Mouse (Mus musculus) lung, embryonic 15.5 days (tissue): ENCODE measurements around the gene Gm21987. TPM values are rescaled to one million over a fixed set of nuclear protein-coding genes. Genes with fewer than 3 reads are reported as not detected.
A peak's percentile ranks its signal among the peaks of the same experiment; 100 is the strongest.
"Not testable (repeated sequence)": the region's sequence is repeated elsewhere in the genome, so short reads cannot be mapped to it uniquely, and the experiment has no call there.

Experiments
- ATAC-seq: fragments of 200-750 bp; cut with Nextera tagmentation; 2 replicates; pipeline ENCODE4 v1.8.0; 2017; ENCODE audit warnings: moderate number of reproducible peaks, borderline replicate concordance; ENCODE audit not compliant: low FRiP score, low TSS enrichment; ENCODE audit errors: extremely low read depth
- H3K27ac ChIP-seq: fragments of 300-500 bp; sonication (generic); 2 replicates; pipeline ENCODE4 v1.5.1; 2015; ENCODE audit warnings: moderate library complexity, mild to moderate bottlenecking, inconsistent platforms
- H3K27me3 ChIP-seq: fragments of 300-500 bp; sonication (generic); 2 replicates; pipeline ENCODE4 v1.6.1; 2015; ENCODE audit warnings: inconsistent platforms
- H3K36me3 ChIP-seq: fragments of 300-500 bp; sonication (generic); 2 replicates; pipeline ENCODE4 v1.6.1; 2015; ENCODE audit warnings: inconsistent platforms
- H3K4me1 ChIP-seq: fragments of 300-500 bp; sonication (generic); 2 replicates; pipeline ENCODE4 v1.6.1; 2015; ENCODE audit warnings: inconsistent platforms
- H3K4me2 ChIP-seq: fragments of 300-500 bp; sonication (generic); 2 replicates; pipeline ENCODE4 v1.6.1; 2015; ENCODE audit warnings: inconsistent platforms, mild to moderate bottlenecking, moderate library complexity
- H3K4me3 ChIP-seq: fragments of 300-500 bp; sonication (generic); 2 replicates; pipeline ENCODE4 v1.5.1; 2015; ENCODE audit warnings: mild to moderate bottlenecking, inconsistent platforms
- H3K9ac ChIP-seq: fragments of 300-500 bp; sonication (generic); 2 replicates; pipeline ENCODE4 v1.6.1; 2015; ENCODE audit warnings: inconsistent platforms
- H3K9me3 ChIP-seq: fragments of 300-500 bp; sonication (generic); 2 replicates; pipeline ENCODE4 v1.6.1; 2016; ENCODE audit warnings: inconsistent platforms
- WGBS: fragments of 180-500 bp; shearing (Covaris S2); methylation state at CpG from one replicate; pipeline ENCODE4 v1.1.7; 2015; 5-methylcytosine and 5-hydroxymethylcytosine counted together
- polyA plus RNA-seq: library from polyadenylated mRNA; unstranded; fragments of >200 nt; fragmentation: Nextera tagmentation; extraction: Ambion mirVana; gene quantifications from 2 replicates; pipeline ENCODE4 v1.2.1, GENCODE M21; 2015

Gm21987 gene
- polyA plus RNA-seq, 1 experiment from 2014 or later, result not detected

GRCm38 (mm10) chr16:38324311-38324710, 22.5 kb upstream of the Gm21987 start:
- Histone ChIP-seq H3K4me1 (no peaks in the 10 kb centered on the region), H3K4me3 (no peak overlapping the region), H3K27ac (no peak overlapping the region), H3K4me2 (no peak overlapping the region), H3K36me3 (no peaks in the 10 kb centered on the region), H3K27me3 (no peaks in the 10 kb centered on the region), H3K9me3 (no peaks in the 10 kb centered on the region), H3K9ac (no peak overlapping the region)
- 88% methylated on average over 15 of the region's 15 CpGs for WGBS
- no peak for ATAC-seq

DNA sequence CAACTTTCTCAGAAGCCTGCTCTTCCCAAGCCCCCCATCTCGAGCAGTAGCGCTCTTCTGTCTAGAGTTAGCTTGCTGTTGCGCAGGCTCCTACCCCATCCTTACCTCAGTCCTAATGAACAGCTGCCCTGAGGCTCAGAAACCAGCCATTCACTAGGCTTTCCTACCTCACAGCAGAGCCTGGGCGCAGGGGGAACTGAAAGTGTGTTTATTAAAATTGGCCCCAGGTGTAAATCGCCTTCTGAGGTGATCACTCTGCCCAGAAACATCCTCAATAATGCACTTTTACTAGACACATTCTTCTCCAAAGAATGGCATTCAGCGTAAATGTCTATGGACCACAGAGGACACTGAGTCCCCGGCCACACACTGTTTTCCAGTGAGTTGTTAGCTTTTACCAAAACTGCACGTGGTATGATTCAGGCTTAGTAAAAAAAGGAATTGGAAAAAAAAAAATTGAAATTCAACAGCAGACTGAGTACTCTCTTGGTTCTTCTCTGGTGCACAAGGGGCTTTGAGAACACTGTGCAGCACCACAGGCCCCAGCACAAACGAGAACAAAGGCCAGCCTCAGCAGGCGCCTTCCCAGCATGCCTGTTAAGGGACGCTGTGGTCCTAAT, 20.0 kb upstream of the Gm21987 start:
- H3K27me3 ChIP-seq, result no peaks in the 10 kb centered on the region
- H3K4me1 ChIP-seq, result no peaks in the 10 kb centered on the region
- no peaks in the 10 kb centered on the region for H3K9me3 ChIP-seq
- no peak overlapping the region for H3K27ac ChIP-seq
- H3K36me3 ChIP-seq, result no peaks in the 10 kb centered on the region
- no peak overlapping the region for H3K9ac ChIP-seq
- H3K4me2 ChIP-seq, result no peak overlapping the region
- H3K4me3 ChIP-seq, result no peak overlapping the region
- WGBS, result 84% methylated on average over 11 of the region's 11 CpGs
- no peak for ATAC-seq

GRCm38 (mm10) chr16:38329340-38329739, 17.5 kb upstream of the Gm21987 start:
- Histone ChIP-seq H3K9me3 (no peaks in the 10 kb centered on the region), H3K9ac (no peak overlapping the region), H3K36me3 (no peaks in the 10 kb centered on the region), H3K4me3 (no peak overlapping the region), H3K27ac (no peak overlapping the region), H3K4me1 (no peaks in the 10 kb centered on the region), H3K27me3 (no peaks in the 10 kb centered on the region), H3K4me2 (no peak overlapping the region)
- WGBS, result 71% methylated on average over 3 of the region's 3 CpGs
- no peak for ATAC-seq

DNA sequence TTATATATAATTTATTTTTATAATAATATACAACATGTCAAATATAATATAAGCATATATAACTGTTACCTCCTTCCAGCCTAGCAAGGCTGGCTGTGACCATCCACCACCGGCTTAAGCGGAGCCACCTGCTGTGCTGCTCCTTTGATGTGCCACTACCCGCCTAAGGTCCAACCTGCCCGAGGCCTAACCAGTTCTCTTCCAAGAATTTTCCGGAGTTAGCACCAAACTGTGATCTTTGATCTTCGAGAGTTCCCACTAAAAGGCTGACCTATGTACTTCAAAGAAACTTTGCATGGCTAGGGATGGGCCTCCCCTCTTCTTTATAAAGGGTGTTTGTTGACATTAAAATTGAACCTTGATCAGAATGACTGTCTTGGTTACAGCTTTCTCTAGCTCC, 12.4 kb upstream of the Gm21987 start:
- H3K4me1 ChIP-seq, result no peaks in the 10 kb centered on the region
- no peak overlapping the region for H3K27ac ChIP-seq
- no peak for ATAC-seq
- H3K4me3 ChIP-seq, result no peak overlapping the region
- no peaks in the 10 kb centered on the region for H3K36me3 ChIP-seq
- H3K9me3 ChIP-seq, result no peaks in the 10 kb centered on the region
- 35% methylated on average over 6 of the region's 6 CpGs for WGBS
- no peaks in the 10 kb centered on the region for H3K27me3 ChIP-seq
- H3K9ac ChIP-seq, result no peak overlapping the region
- H3K4me2 ChIP-seq, result no peak overlapping the region

DNA sequence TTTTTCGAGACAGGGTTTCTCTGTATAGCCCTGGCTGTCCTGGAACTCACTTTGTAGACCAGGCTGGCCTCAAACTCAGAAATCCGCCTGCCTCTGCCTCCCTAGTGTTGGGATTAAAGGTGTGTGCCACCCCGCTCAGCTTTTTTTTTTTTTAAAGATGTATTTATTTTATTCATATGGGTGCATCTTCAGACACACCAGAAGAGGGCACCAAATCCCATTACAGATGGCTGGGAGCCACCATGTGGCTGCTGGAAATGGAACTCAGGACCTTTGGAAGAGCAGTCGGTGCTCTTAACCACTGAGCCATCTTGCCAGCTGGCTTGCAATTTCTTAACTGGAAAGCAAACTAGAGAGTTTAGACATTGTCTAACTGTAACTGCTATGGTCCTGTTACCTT, 8.8 kb upstream of the Gm21987 start:
- H3K9me3 ChIP-seq, H3K4me2 ChIP-seq, ATAC-seq, H3K9ac ChIP-seq, H3K4me3 ChIP-seq, H3K27ac ChIP-seq, H3K27me3 ChIP-seq, H3K36me3 ChIP-seq, H3K4me1 ChIP-seq: not testable (repeated sequence)
- WGBS, result 78% methylated on average over 4 of the region's 4 CpGs

DNA sequence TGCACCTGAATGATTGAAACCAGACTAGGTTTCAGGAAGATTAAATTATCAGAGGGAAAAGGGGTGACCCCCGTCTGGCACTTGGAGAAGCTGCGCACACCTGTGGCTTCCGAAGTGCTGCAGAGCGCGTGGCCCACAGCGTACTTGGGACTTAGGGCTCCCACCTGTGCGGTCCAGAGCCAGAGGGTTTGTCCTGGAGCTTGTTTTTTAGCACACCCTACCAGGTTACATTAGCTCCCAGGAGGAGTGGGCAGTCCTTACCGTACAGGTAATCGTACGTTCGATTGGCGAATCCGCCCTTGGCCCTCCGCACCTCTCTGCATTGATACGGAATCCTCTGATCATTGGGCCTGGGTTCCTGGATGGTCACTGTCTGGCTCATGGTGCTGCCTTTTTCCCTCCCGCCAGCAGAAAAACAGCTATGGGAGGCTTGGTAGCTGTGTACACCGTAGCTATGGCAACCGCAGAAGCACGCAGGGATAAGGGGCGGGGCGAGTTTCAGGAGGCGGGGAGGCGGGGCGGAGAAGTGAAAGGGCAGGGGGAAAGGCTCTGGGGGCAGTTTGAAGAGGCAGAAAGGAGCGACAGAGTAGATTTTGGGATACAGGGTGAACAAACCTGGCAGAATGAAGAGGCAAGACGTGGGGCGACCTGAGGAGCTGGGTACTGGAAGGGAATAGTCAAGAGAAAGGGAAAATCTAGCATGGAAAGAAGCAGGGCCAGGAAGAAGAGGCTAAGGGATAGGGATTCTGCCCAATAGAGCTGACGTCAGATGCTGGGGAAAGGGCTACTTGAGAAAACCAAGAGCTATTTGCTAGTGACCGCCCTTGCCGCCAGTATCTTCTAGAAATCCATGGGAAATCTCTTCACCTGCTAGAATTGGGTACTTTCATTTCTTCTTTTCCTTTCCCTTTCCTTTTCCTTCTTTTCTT, 5.2 kb upstream of the Gm21987 start, which contains the start of gene Maats1:
TSS of gene Maats1 (minus strand) at position 748 of the 929 bp plus-strand sequence.
- Histone ChIP-seq H3K4me3 (peak within 1 kb of the TSS; percentile 36), H3K9ac (peak within 1 kb of the TSS; percentile 29; the same call in 1 of the 2 replicates), H3K36me3 (no peaks in the 10 kb centered on the region), H3K27ac (no peak within 1 kb of the TSS), H3K9me3 (no peaks in the 10 kb centered on the region), H3K27me3 (no peaks in the 10 kb centered on the region), H3K4me1 (peaks cover 13% of the 10 kb centered on the region), H3K4me2 (peak within 1 kb of the TSS; percentile 71)
- WGBS, result 10% methylated on average over 30 of the region's 30 CpGs
- peak; percentile 83; the same call in 1 of the 2 replicates for ATAC-seq

- no peaks in the 10 kb centered on the region for H3K9me3 ChIP-seq
- H3K27me3 ChIP-seq, result no peaks in the 10 kb centered on the region
- H3K4me2 ChIP-seq, result no peak overlapping the region
- H3K4me3 ChIP-seq, result no peak overlapping the region
- peaks cover 22% of the 10 kb centered on the region for H3K4me1 ChIP-seq
- WGBS, result 72% methylated on average over 3 of the region's 3 CpGs
- ATAC-seq, result peak; percentile 36; the same call in 1 of the 2 replicates
- H3K27ac ChIP-seq, result no peak overlapping the region
- no peaks in the 10 kb centered on the region for H3K36me3 ChIP-seq
- H3K9ac ChIP-seq, result no peak overlapping the region
These were observed 1.7 kb upstream of the Gm21987 start for GRCm38 (mm10) chr16:38344941-38345725.

- 54% methylated on average over 6 of the region's 6 CpGs for WGBS
- no peak overlapping the region for H3K27ac ChIP-seq
- H3K9me3 ChIP-seq, result no peaks in the 10 kb centered on the region
- peak overlapping the region; percentile 62 for H3K4me2 ChIP-seq
- peaks cover 18% of the 10 kb centered on the region; the same call in 1 of the 2 replicates for H3K36me3 ChIP-seq
- no peak for ATAC-seq
- H3K4me3 ChIP-seq, result peak overlapping the region; percentile 79
- H3K4me1 ChIP-seq, result peaks cover 13% of the 10 kb centered on the region
- no peak overlapping the region; the same call in 1 of the 2 replicates for H3K9ac ChIP-seq
- no peaks in the 10 kb centered on the region for H3K27me3 ChIP-seq
These were observed 748 bp downstream of the Gm21987 start for GRCm38 (mm10) chr16:38347588-38347987.

DNA sequence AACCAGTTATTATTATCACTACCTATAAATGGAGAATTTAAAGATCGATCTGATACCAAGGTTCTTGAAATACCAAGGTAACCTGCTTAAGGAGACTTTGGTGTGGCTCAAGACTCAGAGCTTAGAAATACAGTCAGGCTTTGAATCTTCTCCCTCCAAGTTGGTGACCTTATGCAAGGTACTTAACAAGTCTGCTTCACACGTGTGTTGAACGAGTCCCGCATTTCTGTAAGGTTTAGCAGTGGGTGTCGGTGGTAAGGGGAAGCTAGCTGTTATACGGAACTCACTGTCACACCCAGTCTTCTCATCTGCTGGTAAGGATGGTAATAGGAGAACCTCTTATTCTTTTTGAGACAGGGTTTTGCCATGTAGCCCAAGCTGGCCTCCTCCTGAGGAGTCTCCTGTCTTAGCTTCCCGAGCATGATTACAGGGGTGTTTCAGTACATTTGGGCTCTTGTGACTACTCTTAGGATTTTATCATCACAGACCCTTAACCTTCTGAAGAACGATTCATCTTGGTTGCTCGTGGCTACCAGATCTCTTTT, 1.4 kb downstream of the Gm21987 start:
- 77% methylated on average over 9 of the region's 9 CpGs for WGBS
- H3K9ac ChIP-seq, result no peak overlapping the region
- H3K4me3 ChIP-seq, result no peak overlapping the region
- no peaks in the 10 kb centered on the region for H3K9me3 ChIP-seq
- peaks cover 18% of the 10 kb centered on the region; the same call in 1 of the 2 replicates for H3K36me3 ChIP-seq
- no peaks in the 10 kb centered on the region for H3K27me3 ChIP-seq
- H3K27ac ChIP-seq, result no peak overlapping the region
- no peak for ATAC-seq
- H3K4me1 ChIP-seq, result peaks cover 13% of the 10 kb centered on the region
- H3K4me2 ChIP-seq, result no peak overlapping the region; the same call in 1 of the 2 replicates

GRCm38 (mm10) chr16:38349881-38350280, 3.0 kb downstream of the Gm21987 start:
- ATAC-seq, result no peak
- no peaks in the 10 kb centered on the region for H3K27me3 ChIP-seq
- no peak overlapping the region for H3K4me2 ChIP-seq
- H3K9me3 ChIP-seq, result no peaks in the 10 kb centered on the region
- H3K9ac ChIP-seq, result no peak overlapping the region
- no peak overlapping the region for H3K27ac ChIP-seq
- peaks cover 11% of the 10 kb centered on the region for H3K4me1 ChIP-seq
- no peak overlapping the region for H3K4me3 ChIP-seq
- peaks cover 18% of the 10 kb centered on the region; the same call in 1 of the 2 replicates for H3K36me3 ChIP-seq
- 85% methylated on average over 2 of the region's 2 CpGs for WGBS

DNA sequence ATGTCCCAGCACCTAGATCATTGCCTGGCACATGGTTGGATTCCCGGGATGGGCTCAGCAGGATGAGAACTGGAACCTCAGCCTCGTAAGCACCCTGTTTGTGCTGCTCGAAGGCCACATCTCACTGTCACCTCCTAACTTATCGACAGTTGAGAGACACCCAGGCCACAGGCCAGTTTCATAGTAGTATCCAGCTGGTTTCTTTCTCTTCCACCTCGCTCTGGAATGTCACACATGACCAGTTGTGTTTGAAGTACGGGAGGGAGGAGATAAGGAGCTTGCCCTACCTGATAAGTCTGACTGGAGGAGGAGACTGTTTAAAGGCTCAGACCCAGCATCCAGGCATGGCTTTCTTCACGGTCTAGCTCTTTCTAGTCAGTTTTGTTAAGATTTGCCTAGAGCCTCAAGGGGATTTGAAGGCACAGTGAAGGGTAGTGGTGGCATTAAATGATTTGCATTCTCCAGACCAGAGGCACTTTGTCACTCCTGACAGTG, 3.6 kb downstream of the Gm21987 start:
- no peak overlapping the region for H3K4me3 ChIP-seq
- no peak overlapping the region for H3K9ac ChIP-seq
- ATAC-seq, result peak; percentile 57; the same call in 1 of the 2 replicates
- 18% methylated on average over 7 of the region's 7 CpGs for WGBS
- no peak overlapping the region for H3K4me2 ChIP-seq
- peaks cover 18% of the 10 kb centered on the region; the same call in 1 of the 2 replicates for H3K36me3 ChIP-seq
- H3K9me3 ChIP-seq, result no peaks in the 10 kb centered on the region
- no peak overlapping the region for H3K27ac ChIP-seq
- H3K27me3 ChIP-seq, result no peaks in the 10 kb centered on the region
- peaks cover 9% of the 10 kb centered on the region for H3K4me1 ChIP-seq
